Mouse (Mus musculus): ENCODE results near the gene Unc5b.

Unc5b gene

GRCm38 (mm10) chr10:60718491-60718890 lies 112.9 kb downstream of the Unc5b start:
- DNase-seq: no peak

GRCm38 (mm10) chr10:60716449-60716848 lies 114.9 kb downstream of the Unc5b start:
- DNase-seq: no peak
